22 mouse cellular contexts compared by ENCODE assay signal in the genomic region with DNA sequence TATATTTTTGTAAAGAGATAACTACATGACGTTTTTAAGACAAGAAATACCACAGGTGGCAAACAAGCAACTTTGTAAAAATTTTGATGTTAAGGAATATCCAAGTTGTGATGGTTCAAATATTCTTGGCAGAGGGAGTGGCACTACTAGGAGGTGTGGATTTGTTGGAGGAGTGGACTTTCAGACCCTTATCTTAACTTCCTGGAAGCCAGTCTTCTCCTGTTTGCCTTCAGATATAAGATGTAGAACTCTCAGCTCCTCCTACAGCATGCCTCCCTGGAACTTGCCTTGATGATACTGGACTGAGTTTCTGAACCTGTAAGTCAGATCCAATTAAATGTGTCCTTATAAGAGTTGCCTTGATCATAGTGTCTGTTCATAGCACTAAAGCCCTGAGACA.
DNase-seq lines count a peak whose midpoint lies in the region; ATAC-seq and TF ChIP-seq lines count a peak whose summit lies in the region.
"Had no signal": no experiment of that assay in that cellular context is flagged by ENCODE, and none has a peak within 500 bp of the region (broad histone marks: within the 10 kb centered on the region; RNA-seq: fewer than 3 reads in every experiment).

No protein-coding gene starts in this region.

- no peaks in the 10 kb centered on the region for H3K9me3 ChIP-seq in intestine, embryonic 15.5 days
- H3K9me3 ChIP-seq in intestine, postnatal 0 days (ENCODE audit: control insufficient read depth): no peaks in the 10 kb centered on the region
- no peaks in the 10 kb centered on the region for H3K9me3 ChIP-seq in intestine, embryonic 16.5 days (ENCODE audit: control insufficient read depth, low read length)
- H3K9me3 ChIP-seq: embryonic facial prominence, embryonic 10.5 days; embryonic facial prominence, embryonic 12.5 days; forebrain, embryonic 10.5 days; forebrain, embryonic 12.5 days had no signal

- H3K9ac ChIP-seq in intestine, embryonic 15.5 days: no peak overlapping the region
- H3K9ac ChIP-seq in intestine, postnatal 0 days (ENCODE audit: low read depth, low read length): no peak overlapping the region
- H3K9ac ChIP-seq in intestine, embryonic 16.5 days (ENCODE audit: low read depth, low read length): no peak overlapping the region
- H3K9ac ChIP-seq: embryonic facial prominence, embryonic 12.5 days; forebrain, embryonic 12.5 days had no signal

- no peak overlapping the region for H3K4me3 ChIP-seq in intestine, embryonic 15.5 days (replicated peaks)
- H3K4me3 ChIP-seq in intestine, postnatal 0 days (ENCODE audit: low read depth, low read length): no peak overlapping the region
- H3K4me3 ChIP-seq in intestine, embryonic 16.5 days (ENCODE audit: low read length): no peak overlapping the region
- H3K4me3 ChIP-seq: embryonic facial prominence, embryonic 10.5 days; embryonic facial prominence, embryonic 12.5 days; erythroblast, embryonic 14.5 days; forebrain, embryonic 10.5 days; forebrain, embryonic 12.5 days had no signal

- no peaks in the 10 kb centered on the region for H3K36me3 ChIP-seq in intestine, embryonic 15.5 days
- no peaks in the 10 kb centered on the region for H3K36me3 ChIP-seq in intestine, postnatal 0 days (ENCODE audit: control insufficient read depth, insufficient read depth)
- no peaks in the 10 kb centered on the region for H3K36me3 ChIP-seq in intestine, embryonic 16.5 days (ENCODE audit: control insufficient read depth, insufficient read depth, low read length)
- H3K36me3 ChIP-seq: embryonic facial prominence, embryonic 10.5 days; embryonic facial prominence, embryonic 12.5 days; forebrain, embryonic 10.5 days; forebrain, embryonic 12.5 days had no signal

- H3K4me1 ChIP-seq in intestine, embryonic 15.5 days (replicated peaks): no peaks in the 10 kb centered on the region
- H3K4me1 ChIP-seq in intestine, postnatal 0 days (replicated peaks; ENCODE audit: control insufficient read depth, insufficient read depth, low read length): no peaks in the 10 kb centered on the region
- no peaks in the 10 kb centered on the region for H3K4me1 ChIP-seq in intestine, embryonic 16.5 days (ENCODE audit: control insufficient read depth, insufficient read depth, low read length)
- H3K4me1 ChIP-seq: embryonic facial prominence, embryonic 10.5 days; embryonic facial prominence, embryonic 12.5 days; forebrain, embryonic 10.5 days; forebrain, embryonic 12.5 days had no signal

- intact Hi-C loops in gastrocnemius, postnatal 36 days (cut with DNase I): no loop called here

- 74% methylated on average over 1 of the region's 1 CpGs for WGBS in intestine, embryonic 15.5 days
- 66% methylated on average over 1 of the region's 1 CpGs for WGBS in intestine, postnatal 0 days
- 75% methylated on average over 1 of the region's 1 CpGs for WGBS in intestine, embryonic 16.5 days

- no peak overlapping the region for H3K27ac ChIP-seq in intestine, embryonic 15.5 days
- no peak overlapping the region for H3K27ac ChIP-seq in intestine, postnatal 0 days (ENCODE audit: low read depth, low read length)
- H3K27ac ChIP-seq in intestine, embryonic 16.5 days (ENCODE audit: low read length): no peak overlapping the region
- H3K27ac ChIP-seq: embryonic facial prominence, embryonic 10.5 days; embryonic facial prominence, embryonic 12.5 days; forebrain, embryonic 10.5 days; forebrain, embryonic 12.5 days had no signal

- peak; percentile 69; the same call in 1 of the 2 replicates for ATAC-seq in intestine, embryonic 15.5 days
- no peak for ATAC-seq in intestine, postnatal 0 days
- peak; percentile 69 for ATAC-seq in intestine, embryonic 16.5 days
- ATAC-seq: CD4-positive, CD25-positive, alpha-beta regulatory T cell, adult 4 months; forebrain, embryonic 14.5 days; forebrain, embryonic 16.5 days had no signal

- no peak overlapping the region for H3K4me2 ChIP-seq in intestine, embryonic 15.5 days (replicated peaks)
- no peak overlapping the region for H3K4me2 ChIP-seq in intestine, postnatal 0 days (replicated peaks; ENCODE audit: low read depth)
- H3K4me2 ChIP-seq in intestine, embryonic 16.5 days (ENCODE audit: low read depth, low read length): no peak overlapping the region
- H3K4me2 ChIP-seq: embryonic facial prominence, embryonic 12.5 days; forebrain, embryonic 12.5 days had no signal

- no peak for TF ChIP-seq CTCF in intestine, postnatal 0 days (IDR thresholded peaks at IDR 0.05; ENCODE audit: low read depth)

- H3K27me3 ChIP-seq in intestine, embryonic 15.5 days (replicated peaks): no peaks in the 10 kb centered on the region
- H3K27me3 ChIP-seq in intestine, postnatal 0 days (replicated peaks; ENCODE audit: control insufficient read depth, insufficient read depth, low read length): no peaks in the 10 kb centered on the region
- H3K27me3 ChIP-seq in intestine, embryonic 16.5 days (replicated peaks; ENCODE audit: control insufficient read depth, insufficient read depth, low read length): no peaks in the 10 kb centered on the region
- H3K27me3 ChIP-seq: embryonic facial prominence, embryonic 12.5 days; forebrain, embryonic 12.5 days had no signal

- no peak for DNase-seq in gastrocnemius, postnatal 36 days
- DNase-seq in adrenal gland, postnatal 36 days: no peak
- DNase-seq: adrenal gland, adult 2 months; adrenal gland, postnatal 10 days; adrenal gland, postnatal 25 days; B cell, adult 2 months; cerebellum, adult 11-12 months; cerebellum, adult 2 months; cerebellum, adult 9-10 months; cerebellum, postnatal 10 days; cerebellum, postnatal 25 days had no signal
